In the genomic region with DNA sequence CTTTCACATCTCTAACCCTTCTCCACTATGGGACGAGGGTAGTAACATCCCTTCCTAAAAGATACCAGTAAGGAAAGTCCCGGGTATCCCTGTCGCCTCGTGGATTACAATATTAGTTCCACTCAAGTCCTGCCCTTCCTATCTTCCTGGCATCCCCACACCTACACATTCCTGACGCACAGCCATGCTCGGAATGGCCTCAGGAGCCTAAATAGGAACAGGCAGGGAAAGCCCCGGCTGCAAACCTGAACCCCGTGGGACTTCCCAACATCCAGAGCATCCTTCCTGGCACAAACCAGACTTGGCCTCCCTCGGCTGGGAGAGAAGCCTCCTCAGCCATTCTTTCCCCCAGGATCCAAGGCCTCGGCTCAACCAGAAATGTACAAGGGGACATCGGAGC, we compare ENCODE assay signal across 9 mouse cellular contexts. TPM values are rescaled to one million over a fixed set of nuclear protein-coding genes. Genes with fewer than 3 reads are reported as not detected.
DNase-seq lines count a peak whose midpoint lies in the region; ATAC-seq lines count a peak whose summit lies in the region.
"Had no signal": no experiment of that assay in that cellular context is flagged by ENCODE, and none has a peak within 500 bp of the region (broad histone marks: within the 10 kb centered on the region; RNA-seq: fewer than 3 reads in every experiment).

No protein-coding gene starts in this region.

- H3K4me2 ChIP-seq in hindbrain, embryonic 12.5 days (replicated peaks): no peak overlapping the region
- H3K4me2 ChIP-seq in limb, embryonic 13.5 days (replicated peaks): peak overlapping the region; percentile 91; the same call in 1 of the 2 replicates
- no peak overlapping the region for H3K4me2 ChIP-seq in forebrain, embryonic 16.5 days (ENCODE audit: low read length)
- H3K4me2 ChIP-seq: forebrain, embryonic 12.5 days had no signal

- H3K27me3 ChIP-seq in hindbrain, embryonic 10.5 days (ENCODE audit: insufficient read depth, poor library complexity, severe bottlenecking): no peaks in the 10 kb centered on the region
- H3K27me3 ChIP-seq in hindbrain, embryonic 12.5 days: no peaks in the 10 kb centered on the region
- H3K27me3 ChIP-seq in limb, embryonic 13.5 days: no peaks in the 10 kb centered on the region
- H3K27me3 ChIP-seq in forebrain, embryonic 16.5 days (replicated peaks; ENCODE audit: control insufficient read depth, insufficient read depth, low read length): no peaks in the 10 kb centered on the region
- H3K27me3 ChIP-seq: forebrain, embryonic 12.5 days had no signal

- ATAC-seq in hindbrain, embryonic 12.5 days (ENCODE audit: low FRiP score): no peak
- no peak for ATAC-seq in limb, embryonic 13.5 days (ENCODE audit: low FRiP score, low read depth)
- no peak for ATAC-seq in forebrain, embryonic 16.5 days

- no peak for DNase-seq in hindbrain, embryonic 10.5 days (ENCODE audit: low spot score)
- DNase-seq in 3T3-L1 (ENCODE audit: low read depth, low spot score): peak; percentile 45
- no peak for DNase-seq in yolk sac, embryonic 10.5 days (ENCODE audit: low spot score)
- DNase-seq in layer of hippocampus, adult 11-12 months (ENCODE audit: low spot score): no peak

- H3K9ac ChIP-seq in hindbrain, embryonic 12.5 days: no peak overlapping the region
- H3K9ac ChIP-seq in limb, embryonic 13.5 days: peak overlapping the region; percentile 51
- no peak overlapping the region for H3K9ac ChIP-seq in forebrain, embryonic 16.5 days (replicated peaks; ENCODE audit: low read depth, low read length)

- no peak overlapping the region for H3K4me3 ChIP-seq in hindbrain, embryonic 10.5 days
- no peak overlapping the region for H3K4me3 ChIP-seq in hindbrain, embryonic 12.5 days
- 0 out of 2 replicates have a peak overlapping the region, but pooled peaks have one; percentile 0 for H3K4me3 ChIP-seq in brown adipose tissue, adult 24 weeks (ENCODE audit: insufficient read depth, low read depth, low read length)
- H3K4me3 ChIP-seq in limb, embryonic 13.5 days: no peak overlapping the region
- H3K4me3 ChIP-seq in forebrain, embryonic 16.5 days (replicated peaks; ENCODE audit: low read length): no peak overlapping the region
- H3K4me3 ChIP-seq: forebrain, embryonic 12.5 days had no signal

- H3K4me1 ChIP-seq in hindbrain, embryonic 10.5 days (replicated peaks): peaks cover 82% of the 10 kb centered on the region
- H3K4me1 ChIP-seq in hindbrain, embryonic 12.5 days: peaks cover 73% of the 10 kb centered on the region
- H3K4me1 ChIP-seq in brown adipose tissue, adult 24 weeks (ENCODE audit: control insufficient read depth, insufficient read depth, insufficient read length, low read length): peaks cover 62% of the 10 kb centered on the region
- H3K4me1 ChIP-seq in limb, embryonic 13.5 days: peaks cover 86% of the 10 kb centered on the region
- H3K4me1 ChIP-seq in forebrain, embryonic 16.5 days (replicated peaks; ENCODE audit: control insufficient read depth, insufficient read depth, low read length): peaks cover 77% of the 10 kb centered on the region

- no peaks in the 10 kb centered on the region for H3K9me3 ChIP-seq in hindbrain, embryonic 10.5 days
- H3K9me3 ChIP-seq in hindbrain, embryonic 12.5 days (replicated peaks): no peaks in the 10 kb centered on the region
- no peaks in the 10 kb centered on the region for H3K9me3 ChIP-seq in limb, embryonic 13.5 days
- H3K9me3 ChIP-seq in forebrain, embryonic 16.5 days (ENCODE audit: control insufficient read depth, low read length): no peaks in the 10 kb centered on the region
- H3K9me3 ChIP-seq: forebrain, embryonic 12.5 days had no signal

- peaks cover 40% of the 10 kb centered on the region for H3K36me3 ChIP-seq in hindbrain, embryonic 10.5 days
- peaks cover 21% of the 10 kb centered on the region for H3K36me3 ChIP-seq in hindbrain, embryonic 12.5 days
- peaks cover 14% of the 10 kb centered on the region for H3K36me3 ChIP-seq in limb, embryonic 13.5 days
- no peaks in the 10 kb centered on the region for H3K36me3 ChIP-seq in forebrain, embryonic 16.5 days (ENCODE audit: control insufficient read depth, insufficient read depth)

- peak overlapping the region; percentile 62; the same call in 1 of the 2 replicates for H3K27ac ChIP-seq in hindbrain, embryonic 10.5 days
- no peak overlapping the region for H3K27ac ChIP-seq in hindbrain, embryonic 12.5 days
- H3K27ac ChIP-seq in brown adipose tissue, adult 24 weeks (replicated peaks; ENCODE audit: low read depth, low read length): no peak overlapping the region
- H3K27ac ChIP-seq in limb, embryonic 13.5 days: peak overlapping the region; percentile 65; the same call in 1 of the 2 replicates
- H3K27ac ChIP-seq in forebrain, embryonic 16.5 days (ENCODE audit: low read length): no peak overlapping the region

- WGBS in hindbrain, embryonic 10.5 days: 78% methylated on average over 11 of the region's 11 CpGs
- 85% methylated on average over 11 of the region's 11 CpGs for WGBS in hindbrain, embryonic 12.5 days
- 69% methylated on average over 11 of the region's 11 CpGs for WGBS in limb, embryonic 13.5 days
- 76% methylated on average over 11 of the region's 11 CpGs for WGBS in forebrain, embryonic 16.5 days

RNA-seq across cellular contexts. Expression of a gene that starts 14.5 kb away (rescaled TPM):
- 70.3 and 101 TPM in 2 replicates for polyA plus RNA-seq in hindbrain, embryonic 10.5 days (2016; fragmentation: Nextera tagmentation; extraction: Ambion mirVana)
- polyA plus RNA-seq in hindbrain, embryonic 12.5 days (2016; fragmentation: Nextera tagmentation; extraction: Ambion mirVana): 97.2 and 103 TPM in 2 replicates
- 42.2 and 61.6 TPM in 2 replicates for polyA plus RNA-seq in brown adipose tissue, adult 24 weeks (2012; ENCODE audit: insufficient read depth, insufficient read length, missing spikeins)
- 61.9 and 68.6 TPM in 2 replicates for polyA plus RNA-seq in limb, embryonic 13.5 days (2015; fragmentation: Nextera tagmentation; extraction: Ambion mirVana)
- polyA plus RNA-seq in forebrain, embryonic 16.5 days (2015; fragmentation: Nextera tagmentation; extraction: Ambion mirVana): 124 and 136 TPM in 2 replicates

RNA-seq across cellular contexts. Expression of a gene that starts 26.1 kb away (rescaled TPM):
- 32.3 and 37.8 TPM in 2 replicates for polyA plus RNA-seq in hindbrain, embryonic 10.5 days (2016; fragmentation: Nextera tagmentation; extraction: Ambion mirVana)
- polyA plus RNA-seq in hindbrain, embryonic 12.5 days (2016; fragmentation: Nextera tagmentation; extraction: Ambion mirVana): 26.8 and 27.0 TPM in 2 replicates
- 41.4 and 51.7 TPM in 2 replicates for polyA plus RNA-seq in brown adipose tissue, adult 24 weeks (2012; ENCODE audit: insufficient read depth, insufficient read length, missing spikeins)
- 35.6 and 36.1 TPM in 2 replicates for polyA plus RNA-seq in limb, embryonic 13.5 days (2015; fragmentation: Nextera tagmentation; extraction: Ambion mirVana)
- 21.5 and 26.2 TPM in 2 replicates for polyA plus RNA-seq in forebrain, embryonic 16.5 days (2015; fragmentation: Nextera tagmentation; extraction: Ambion mirVana)

RNA-seq across cellular contexts. Expression of a gene that starts 30.4 kb away (rescaled TPM):
- 119 and 148 TPM in 2 replicates for polyA plus RNA-seq in hindbrain, embryonic 10.5 days (2016; fragmentation: Nextera tagmentation; extraction: Ambion mirVana)
- polyA plus RNA-seq in hindbrain, embryonic 12.5 days (2016; fragmentation: Nextera tagmentation; extraction: Ambion mirVana): 114 TPM in 2 replicates
- 93.7 and 101 TPM in 2 replicates for polyA plus RNA-seq in brown adipose tissue, adult 24 weeks (2012; ENCODE audit: insufficient read depth, insufficient read length, missing spikeins)
- polyA plus RNA-seq in limb, embryonic 13.5 days (2015; fragmentation: Nextera tagmentation; extraction: Ambion mirVana): 134 and 145 TPM in 2 replicates
- polyA plus RNA-seq in forebrain, embryonic 16.5 days (2015; fragmentation: Nextera tagmentation; extraction: Ambion mirVana): 103 and 123 TPM in 2 replicates

RNA-seq across cellular contexts. Expression of a gene that starts 33.2 kb away (rescaled TPM):
- 20.9 and 28.3 TPM in 2 replicates for polyA plus RNA-seq in hindbrain, embryonic 10.5 days (2016; fragmentation: Nextera tagmentation; extraction: Ambion mirVana)
- 9.4 and 12.5 TPM in 2 replicates for polyA plus RNA-seq in hindbrain, embryonic 12.5 days (2016; fragmentation: Nextera tagmentation; extraction: Ambion mirVana)
- polyA plus RNA-seq in brown adipose tissue, adult 24 weeks (2012; ENCODE audit: insufficient read depth, insufficient read length, missing spikeins): not detected in 2 replicates
- 15.8 and 16.1 TPM in 2 replicates for polyA plus RNA-seq in limb, embryonic 13.5 days (2015; fragmentation: Nextera tagmentation; extraction: Ambion mirVana)
- 5.4 and 5.5 TPM in 2 replicates for polyA plus RNA-seq in forebrain, embryonic 16.5 days (2015; fragmentation: Nextera tagmentation; extraction: Ambion mirVana)

RNA-seq across cellular contexts. Expression of a gene that starts 53.0 kb away (rescaled TPM):
- 0.08 TPM in 1 of 2 replicates, not detected in the other for polyA plus RNA-seq in hindbrain, embryonic 10.5 days (2016; fragmentation: Nextera tagmentation; extraction: Ambion mirVana)
- polyA plus RNA-seq in hindbrain, embryonic 12.5 days (2016; fragmentation: Nextera tagmentation; extraction: Ambion mirVana): not detected in 2 replicates
- 0.48 and 1.0 TPM in 2 replicates for polyA plus RNA-seq in brown adipose tissue, adult 24 weeks (2012; ENCODE audit: insufficient read depth, insufficient read length, missing spikeins)
- 0.22 TPM in 2 replicates for polyA plus RNA-seq in limb, embryonic 13.5 days (2015; fragmentation: Nextera tagmentation; extraction: Ambion mirVana)
- polyA plus RNA-seq in forebrain, embryonic 16.5 days (2015; fragmentation: Nextera tagmentation; extraction: Ambion mirVana): not detected in 2 replicates
- polyA plus RNA-seq: forebrain, embryonic 12.5 days had no signal

Comparison
In these comparisons a context has a peak if more than half of its experiments do, and no peak if none do; other contexts are left out.
1. H3K27ac ChIP-seq: peak in hindbrain, embryonic 10.5 days (single experiment) and limb, embryonic 13.5 days (single experiment); none in hindbrain, embryonic 12.5 days (single experiment), brown adipose tissue, adult 24 weeks (single experiment) and forebrain, embryonic 16.5 days (single experiment).